Mouse (Mus musculus): ENCODE measurements at regions not wholly inside any gene's neighbourhood (a gene's known extent, or its start where the extent isn't known, plus 50 kb on each side); places are given as distances from the start of the nearest gene placed in this dataset.

GRCm38 (mm10) chr6:103944361-103944760 is 434.0 kb downstream of the Chl1 start:
- TF ChIP-seq POLR2A (IDR thresholded peaks at IDR 0.05; ENCODE audit: low read depth, low read length) (no peak), CTCF (conservative IDR thresholded peaks at IDR 0.05; ENCODE audit: insufficient read depth, insufficient read length, low read depth, low read length) (no peak)
- H3K4me3 ChIP-seq (ENCODE audit: insufficient read depth, low read depth, low read length), result no peak overlapping the region
- H3K27ac ChIP-seq (ENCODE audit: insufficient read depth, low read depth, low read length), result no peak overlapping the region
- DNase-seq, result no peak
- no peaks in the 10 kb centered on the region for H3K4me1 ChIP-seq (ENCODE audit: control insufficient read depth, insufficient read depth, low read length)
- H3K27me3 ChIP-seq (replicated peaks; ENCODE audit: control insufficient read depth, insufficient read depth, low read length), result no peaks in the 10 kb centered on the region
- WGBS, result 65% methylated on average over 2 of the region's 2 CpGs
- no peaks in the 10 kb centered on the region for H3K36me3 ChIP-seq (ENCODE audit: control insufficient read depth, insufficient read depth, low read length)

GRCm38 (mm10) chr6:103947474-103947873 is 437.1 kb downstream of the Chl1 start:
- Histone ChIP-seq H3K27ac (ENCODE audit: insufficient read depth, low read depth, low read length) (no peak overlapping the region), H3K4me1 (ENCODE audit: control insufficient read depth, insufficient read depth, low read length) (no peaks in the 10 kb centered on the region), H3K27me3 (replicated peaks; ENCODE audit: control insufficient read depth, insufficient read depth, low read length) (no peaks in the 10 kb centered on the region), H3K4me3 (ENCODE audit: insufficient read depth, low read depth, low read length) (no peak overlapping the region), H3K36me3 (ENCODE audit: control insufficient read depth, insufficient read depth, low read length) (no peaks in the 10 kb centered on the region)
- TF ChIP-seq POLR2A (IDR thresholded peaks at IDR 0.05; ENCODE audit: low read depth, low read length), result no peak
- no peak for TF ChIP-seq CTCF (conservative IDR thresholded peaks at IDR 0.05; ENCODE audit: insufficient read depth, insufficient read length, low read depth, low read length)
- no peak for DNase-seq
- WGBS, result 73% methylated on average over 3 of the region's 3 CpGs

- H3K27me3 ChIP-seq (replicated peaks; ENCODE audit: control insufficient read depth, insufficient read depth, low read length), result no peaks in the 10 kb centered on the region
- no peaks in the 10 kb centered on the region for H3K4me1 ChIP-seq (ENCODE audit: control insufficient read depth, insufficient read depth, low read length)
- H3K27ac ChIP-seq (ENCODE audit: insufficient read depth, low read depth, low read length), result no peak overlapping the region
- H3K4me3 ChIP-seq (ENCODE audit: insufficient read depth, low read depth, low read length), result no peak overlapping the region
- DNase-seq, result no peak
- no peaks in the 10 kb centered on the region for H3K36me3 ChIP-seq (ENCODE audit: control insufficient read depth, insufficient read depth, low read length)
- TF ChIP-seq CTCF (conservative IDR thresholded peaks at IDR 0.05; ENCODE audit: insufficient read depth, insufficient read length, low read depth, low read length) (no peak), POLR2A (IDR thresholded peaks at IDR 0.05; ENCODE audit: low read depth, low read length) (no peak)
- WGBS, result 73% methylated on average over 1 of the region's 1 CpGs
Measured at GRCm38 (mm10) chr6:103953134-103953771, 442.9 kb downstream of the Chl1 start.

GRCm38 (mm10) chr6:103959002-103959401 is 448.6 kb downstream of the Chl1 start:
- no peaks in the 10 kb centered on the region for H3K27me3 ChIP-seq (replicated peaks; ENCODE audit: control insufficient read depth, insufficient read depth, low read length)
- H3K36me3 ChIP-seq (ENCODE audit: control insufficient read depth, insufficient read depth, low read length), result no peaks in the 10 kb centered on the region
- no peak overlapping the region for H3K4me3 ChIP-seq (ENCODE audit: insufficient read depth, low read depth, low read length)
- H3K27ac ChIP-seq (ENCODE audit: insufficient read depth, low read depth, low read length), result no peak overlapping the region
- no peaks in the 10 kb centered on the region for H3K4me1 ChIP-seq (ENCODE audit: control insufficient read depth, insufficient read depth, low read length)
- no peak for DNase-seq
- no peak for TF ChIP-seq CTCF (conservative IDR thresholded peaks at IDR 0.05; ENCODE audit: insufficient read depth, insufficient read length, low read depth, low read length)
- no peak for TF ChIP-seq POLR2A (IDR thresholded peaks at IDR 0.05; ENCODE audit: low read depth, low read length)
- WGBS, result 89% methylated on average over 2 of the region's 2 CpGs

GRCm38 (mm10) chr6:103967811-103968420 is 457.5 kb downstream of the Chl1 start:
- WGBS, result 79% methylated on average over 1 of the region's 1 CpGs
- no peak overlapping the region for H3K27ac ChIP-seq (ENCODE audit: insufficient read depth, low read depth, low read length)

GRCm38 (mm10) chr6:103999186-103999585 is 488.8 kb downstream of the Chl1 start:
- WGBS, result 64% methylated on average over 1 of the region's 1 CpGs
- Histone ChIP-seq H3K4me3 (ENCODE audit: insufficient read depth, low read depth, low read length) (no peak overlapping the region), H3K36me3 (ENCODE audit: control insufficient read depth, insufficient read depth, low read length) (no peaks in the 10 kb centered on the region), H3K4me1 (ENCODE audit: control insufficient read depth, insufficient read depth, low read length) (no peaks in the 10 kb centered on the region), H3K27me3 (replicated peaks; ENCODE audit: control insufficient read depth, insufficient read depth, low read length) (no peaks in the 10 kb centered on the region), H3K27ac (ENCODE audit: insufficient read depth, low read depth, low read length) (no peak overlapping the region)
- TF ChIP-seq POLR2A (IDR thresholded peaks at IDR 0.05; ENCODE audit: low read depth, low read length) (no peak), CTCF (conservative IDR thresholded peaks at IDR 0.05; ENCODE audit: insufficient read depth, insufficient read length, low read depth, low read length) (no peak)
- DNase-seq, result no peak

More at GRCm38 (mm10) chr6:103967811-103968420, 457.5 kb downstream of the Chl1 start:
- H3K36me3 ChIP-seq (ENCODE audit: control insufficient read depth, insufficient read depth, low read length), result no peaks in the 10 kb centered on the region
- TF ChIP-seq CTCF (conservative IDR thresholded peaks at IDR 0.05; ENCODE audit: insufficient read depth, insufficient read length, low read depth, low read length) (no peak), POLR2A (IDR thresholded peaks at IDR 0.05; ENCODE audit: low read depth, low read length) (no peak)
- H3K27me3 ChIP-seq (replicated peaks; ENCODE audit: control insufficient read depth, insufficient read depth, low read length), result no peaks in the 10 kb centered on the region
- H3K4me3 ChIP-seq (ENCODE audit: insufficient read depth, low read depth, low read length), result no peak overlapping the region
- DNase-seq, result no peak
- H3K4me1 ChIP-seq (ENCODE audit: control insufficient read depth, insufficient read depth, low read length), result no peaks in the 10 kb centered on the region

- TF ChIP-seq CTCF (conservative IDR thresholded peaks at IDR 0.05; ENCODE audit: insufficient read depth, insufficient read length, low read depth, low read length), result peak; percentile 64
- no peak for TF ChIP-seq POLR2A (IDR thresholded peaks at IDR 0.05; ENCODE audit: low read depth, low read length)
Measured at GRCm38 (mm10) chr6:104028439-104029091, 464.0 kb upstream of the Cntn6 start.

More at GRCm38 (mm10) chr6:104028439-104029091, 464.0 kb upstream of the Cntn6 start:
- DNase-seq, result peak; percentile 69
- no peak overlapping the region for H3K27ac ChIP-seq (ENCODE audit: insufficient read depth, low read depth, low read length)
- H3K27me3 ChIP-seq (replicated peaks; ENCODE audit: control insufficient read depth, insufficient read depth, low read length), result no peaks in the 10 kb centered on the region
- no peaks in the 10 kb centered on the region for H3K36me3 ChIP-seq (ENCODE audit: control insufficient read depth, insufficient read depth, low read length)
- 7% methylated on average over 9 of the region's 9 CpGs for WGBS
- H3K4me3 ChIP-seq (ENCODE audit: insufficient read depth, low read depth, low read length), result no peak overlapping the region
- H3K4me1 ChIP-seq (ENCODE audit: control insufficient read depth, insufficient read depth, low read length), result no peaks in the 10 kb centered on the region
